In genomic region chr11:3296056-3296455, GRCm38 (mm10) we compare ENCODE assay signal across 15 mouse cellular contexts. TPM values are rescaled to one million over a fixed set of nuclear protein-coding genes. Genes with fewer than 3 reads are reported as not detected.
DNase-seq lines count a peak whose midpoint lies in the region; ATAC-seq and TF ChIP-seq lines count a peak whose summit lies in the region.
"Had no signal": no experiment of that assay in that cellular context is flagged by ENCODE, and none has a peak within 500 bp of the region (broad histone marks: within the 10 kb centered on the region; RNA-seq: fewer than 3 reads in every experiment).

No protein-coding gene starts in this region.

- H3K4me2 ChIP-seq in liver, embryonic 12.5 days, result no peak overlapping the region
- no peak overlapping the region for H3K4me2 ChIP-seq in liver, postnatal 0 days (ENCODE audit: low read depth, low read length)
- H3K4me2 ChIP-seq in forebrain, embryonic 11.5 days (ENCODE audit: low read depth, low read length, severe bottlenecking), result peak overlapping the region; percentile 21; the same call in 1 of the 2 replicates
- peak overlapping the region; percentile 89 for H3K4me2 ChIP-seq in midbrain, embryonic 13.5 days (replicated peaks)
- H3K4me2 ChIP-seq: embryonic facial prominence, embryonic 15.5 days; lung, embryonic 14.5 days had no signal

- H3K4me3 ChIP-seq in liver, embryonic 12.5 days, result no peak overlapping the region
- no peak overlapping the region for H3K4me3 ChIP-seq in liver, postnatal 0 days (ENCODE audit: low read depth, low read length)
- no peak overlapping the region for H3K4me3 ChIP-seq in MEL (ENCODE audit: control insufficient read depth in 1 of 2, insufficient read depth in 1 of 2, low read depth in 2 of 2, low read length in 2 of 2)
- no peak overlapping the region for H3K4me3 ChIP-seq in forebrain, embryonic 11.5 days (ENCODE audit: low read depth, low read length)
- peak overlapping the region; percentile 89 for H3K4me3 ChIP-seq in midbrain, embryonic 13.5 days (replicated peaks)
- H3K4me3 ChIP-seq in lung, adult 2 months (replicated peaks; ENCODE audit: extremely low read depth, low read depth, low read length), result no peak overlapping the region
- H3K4me3 ChIP-seq: embryonic facial prominence, embryonic 15.5 days; heart, adult 2 months; limb, embryonic 10.5 days had no signal

- TF ChIP-seq POLR2A in MEL (IDR thresholded peaks at IDR 0.05; ENCODE audit: control insufficient read depth in 1 of 2, insufficient read depth in 1 of 2, low read depth in 1 of 2, low read length in 2 of 2, poor library complexity in 1 of 2), result no peak
- TF ChIP-seq POLR2A in lung, adult 2 months (IDR thresholded peaks at IDR 0.05; ENCODE audit: borderline replicate concordance, extremely low read depth, low read depth, low read length), result no peak

- H3K9ac ChIP-seq in liver, embryonic 12.5 days, result no peak overlapping the region
- H3K9ac ChIP-seq in liver, postnatal 0 days (replicated peaks), result no peak overlapping the region
- H3K9ac ChIP-seq in MEL (ENCODE audit: control insufficient read depth, low read depth, low read length, poor library complexity, severe bottlenecking), result no peak overlapping the region
- no peak overlapping the region for H3K9ac ChIP-seq in forebrain, embryonic 11.5 days (ENCODE audit: low read length)
- peak overlapping the region; percentile 39; the same call in 1 of the 2 replicates for H3K9ac ChIP-seq in midbrain, embryonic 13.5 days (replicated peaks)
- H3K9ac ChIP-seq: embryonic facial prominence, embryonic 15.5 days; lung, embryonic 14.5 days had no signal

- TF ChIP-seq CTCF in liver, postnatal 0 days (IDR thresholded peaks at IDR 0.05; ENCODE audit: low read depth), result no peak
- no peak for TF ChIP-seq CTCF in MEL (IDR thresholded peaks at IDR 0.05 in 2 of 3, conservative IDR thresholded peaks at IDR 0.05 in 1 of 3; ENCODE audit: control insufficient read depth in 1 of 3, insufficient read depth in 1 of 3, low read depth in 2 of 3, low read length in 3 of 3, poor library complexity in 1 of 3, severe bottlenecking in 1 of 3)
- TF ChIP-seq CTCF in lung, adult 2 months (IDR thresholded peaks at IDR 0.05; ENCODE audit: insufficient read depth, low read length), result no peak

- peaks cover 88% of the 10 kb centered on the region for H3K36me3 ChIP-seq in liver, embryonic 12.5 days
- peaks cover 73% of the 10 kb centered on the region for H3K36me3 ChIP-seq in liver, postnatal 0 days (replicated peaks; ENCODE audit: insufficient read depth, low read length)
- peaks cover 20 to 26% of the 10 kb centered on the region in 2 experiments for H3K36me3 ChIP-seq in MEL (ENCODE audit: control insufficient read depth in 1 of 2, insufficient read depth in 2 of 2, low read length in 2 of 2)
- H3K36me3 ChIP-seq in forebrain, embryonic 11.5 days (ENCODE audit: control insufficient read depth, insufficient read depth, low read length), result peaks cover 29% of the 10 kb centered on the region
- H3K36me3 ChIP-seq in midbrain, embryonic 13.5 days, result peaks cover 76% of the 10 kb centered on the region

- H3K4me1 ChIP-seq in liver, embryonic 12.5 days, result peaks cover 68% of the 10 kb centered on the region
- peaks cover 33% of the 10 kb centered on the region for H3K4me1 ChIP-seq in liver, postnatal 0 days (ENCODE audit: insufficient read depth)
- peaks cover 0 to 25% of the 10 kb centered on the region in 2 experiments; a peak in 3 of 4 replicates for H3K4me1 ChIP-seq in MEL (ENCODE audit: control insufficient read depth in 1 of 2, insufficient read depth in 2 of 2, low read length in 2 of 2)
- peaks cover 23% of the 10 kb centered on the region for H3K4me1 ChIP-seq in forebrain, embryonic 11.5 days (replicated peaks; ENCODE audit: control insufficient read depth, insufficient read depth, low read length)
- peaks cover 52% of the 10 kb centered on the region for H3K4me1 ChIP-seq in midbrain, embryonic 13.5 days (replicated peaks)
- H3K4me1 ChIP-seq in lung, adult 2 months (ENCODE audit: control insufficient read depth, insufficient read depth, low read length), result peaks cover 20% of the 10 kb centered on the region

- no peak for ATAC-seq in liver, embryonic 12.5 days
- ATAC-seq in liver, postnatal 0 days, result no peak
- no peak for ATAC-seq in forebrain, embryonic 11.5 days (replicated peaks; ENCODE audit: low FRiP score)
- no peak for ATAC-seq in midbrain, embryonic 13.5 days

- H3K27ac ChIP-seq in liver, embryonic 12.5 days, result peak overlapping the region; percentile 41; the same call in 1 of the 2 replicates
- H3K27ac ChIP-seq in liver, postnatal 0 days (ENCODE audit: low read depth), result no peak overlapping the region; the same call in 1 of the 2 replicates
- H3K27ac ChIP-seq in MEL (ENCODE audit: control insufficient read depth, low read depth, low read length), result no peak overlapping the region
- H3K27ac ChIP-seq in forebrain, embryonic 11.5 days (ENCODE audit: low read depth, low read length), result no peak overlapping the region
- no peak overlapping the region for H3K27ac ChIP-seq in midbrain, embryonic 13.5 days
- H3K27ac ChIP-seq: embryonic facial prominence, embryonic 15.5 days; heart, adult 2 months; limb, embryonic 10.5 days had no signal

- H3K9me3 ChIP-seq in liver, embryonic 12.5 days (replicated peaks), result no peaks in the 10 kb centered on the region
- no peaks in the 10 kb centered on the region for H3K9me3 ChIP-seq in liver, postnatal 0 days (ENCODE audit: low read length)
- H3K9me3 ChIP-seq in MEL (replicated peaks; ENCODE audit: insufficient read depth, low read length), result no peaks in the 10 kb centered on the region
- no peaks in the 10 kb centered on the region for H3K9me3 ChIP-seq in forebrain, embryonic 11.5 days (ENCODE audit: control insufficient read depth, low read length)
- no peaks in the 10 kb centered on the region for H3K9me3 ChIP-seq in midbrain, embryonic 13.5 days
- H3K9me3 ChIP-seq: embryonic facial prominence, embryonic 15.5 days; limb, embryonic 10.5 days had no signal

- TF ChIP-seq RAD21 in MEL (IDR thresholded peaks at IDR 0.05; ENCODE audit: low read depth, low read length), result no peak

- no peaks in the 10 kb centered on the region for H3K27me3 ChIP-seq in liver, embryonic 12.5 days (replicated peaks)
- no peaks in the 10 kb centered on the region for H3K27me3 ChIP-seq in liver, postnatal 0 days (ENCODE audit: insufficient read depth, low read length)
- no peaks in the 10 kb centered on the region for H3K27me3 ChIP-seq in MEL (ENCODE audit: control insufficient read depth in 1 of 2, insufficient read depth in 2 of 2, low read length in 2 of 2)
- no peaks in the 10 kb centered on the region for H3K27me3 ChIP-seq in forebrain, embryonic 11.5 days (ENCODE audit: control insufficient read depth, insufficient read depth, low read length)
- H3K27me3 ChIP-seq in midbrain, embryonic 13.5 days, result no peaks in the 10 kb centered on the region
- H3K27me3 ChIP-seq: embryonic facial prominence, embryonic 15.5 days had no signal

- WGBS in liver, embryonic 12.5 days (ENCODE audit: insufficient replicate concordance), result 67% methylated on average over 5 of the region's 5 CpGs
- 59% methylated on average over 5 of the region's 5 CpGs for WGBS in liver, postnatal 0 days (ENCODE audit: insufficient replicate concordance)
- 73% methylated on average over 5 of the region's 5 CpGs for WGBS in forebrain, embryonic 11.5 days
- WGBS in midbrain, embryonic 13.5 days, result 73% methylated on average over 5 of the region's 5 CpGs
- 39% methylated on average over 5 of the region's 5 CpGs for WGBS in lung, adult 2 months

- no peak for DNase-seq in liver, postnatal 0 days
- DNase-seq in MEL (ENCODE audit: low read depth, low spot score), result no peak
- no peak for DNase-seq in forebrain, embryonic 11.5 days (ENCODE audit: low spot score)
- no peak for DNase-seq in lung, adult 2 months
- DNase-seq in adipocyte (ENCODE audit: low spot score), result no peak
- DNase-seq: adrenal gland, postnatal 36 days; cerebellum, postnatal 36 days; kidney, adult 9 months; lung, embryonic 14.5 days; right cerebral cortex, postnatal 4 days had no signal

- peaks cover 38% of the 10 kb centered on the region for H3K79me2 ChIP-seq in MEL (ENCODE audit: control insufficient read depth, insufficient read depth, low read length, poor library complexity)

- no peak for TF ChIP-seq EP300 in liver, postnatal 0 days (IDR thresholded peaks at IDR 0.05; ENCODE audit: low read depth)
- no peak for TF ChIP-seq EP300 in MEL (IDR thresholded peaks at IDR 0.05; ENCODE audit: low read depth in 1 of 2, low read length in 2 of 2)

RNA-seq across cellular contexts. Expression of gene Patz1, which starts 7.4 kb away (rescaled TPM):
- polyA plus RNA-seq in liver, embryonic 12.5 days (2016; fragmentation: Nextera tagmentation; extraction: Ambion mirVana), result 29.0 and 30.5 TPM in 2 replicates
- polyA plus RNA-seq in liver, postnatal 0 days (2015; fragmentation: Nextera tagmentation; extraction: Ambion mirVana), result 8.6 and 8.8 TPM in 2 replicates
- 52.0 and 63.1 TPM in 2 replicates for total RNA-seq in MEL (2012; rRNA removed)
- polyA plus RNA-seq in MEL (2012; ENCODE audit: insufficient read depth in 1 of 2, insufficient read length in 2 of 2, low read depth in 1 of 2, low replicate concordance in 2 of 2, missing spikeins in 1 of 2), result 10 to 100 TPM in 1 of 2 experiments, not detected in 1; 63.5 TPM
- 130 and 131 TPM in 2 replicates for polyA plus RNA-seq in forebrain, embryonic 11.5 days (2014; fragmentation: Nextera tagmentation; extraction: Ambion mirVana)
- polyA plus RNA-seq in midbrain, embryonic 13.5 days (2015; fragmentation: Nextera tagmentation; extraction: Ambion mirVana), result 94.6 and 106 TPM in 2 replicates
- polyA plus RNA-seq in lung, adult 2 months (2012; rRNA removed), result 40.3 and 50.9 TPM in 2 replicates

RNA-seq across cellular contexts. Expression of gene Drg1, which starts 29.8 kb away (rescaled TPM):
- polyA plus RNA-seq in liver, embryonic 12.5 days (2016; fragmentation: Nextera tagmentation; extraction: Ambion mirVana), result 167 and 169 TPM in 2 replicates
- 83.1 and 84.7 TPM in 2 replicates for polyA plus RNA-seq in liver, postnatal 0 days (2015; fragmentation: Nextera tagmentation; extraction: Ambion mirVana)
- total RNA-seq in MEL (2012; rRNA removed), result 204 and 212 TPM in 2 replicates
- polyA plus RNA-seq in MEL (2012; ENCODE audit: insufficient read depth in 1 of 2, insufficient read length in 2 of 2, low read depth in 1 of 2, low replicate concordance in 2 of 2, missing spikeins in 1 of 2), result 1,000 to 10,000 TPM in 1 of 2 experiments, 100 to 1,000 TPM in 1; 161 to 1,664 TPM
- polyA plus RNA-seq in forebrain, embryonic 11.5 days (2014; fragmentation: Nextera tagmentation; extraction: Ambion mirVana), result 289 and 299 TPM in 2 replicates
- polyA plus RNA-seq in midbrain, embryonic 13.5 days (2015; fragmentation: Nextera tagmentation; extraction: Ambion mirVana), result 261 and 285 TPM in 2 replicates
- polyA plus RNA-seq in lung, adult 2 months (2012; rRNA removed), result 20.1 and 21.5 TPM in 2 replicates

RNA-seq across cellular contexts. Expression of gene Pik3ip1, which starts 34.1 kb away (rescaled TPM):
- 1.8 and 2.1 TPM in 2 replicates for polyA plus RNA-seq in liver, embryonic 12.5 days (2016; fragmentation: Nextera tagmentation; extraction: Ambion mirVana)
- 2.4 and 2.5 TPM in 2 replicates for polyA plus RNA-seq in liver, postnatal 0 days (2015; fragmentation: Nextera tagmentation; extraction: Ambion mirVana)
- 0.88 and 1.7 TPM in 2 replicates for total RNA-seq in MEL (2012; rRNA removed)
- polyA plus RNA-seq in MEL (2012; ENCODE audit: insufficient read depth in 1 of 2, insufficient read length in 2 of 2, low read depth in 1 of 2, low replicate concordance in 2 of 2, missing spikeins in 1 of 2), result 1 to 10 TPM in 1 of 2 experiments, not detected in 1; 2.7 TPM
- 9.7 and 10.6 TPM in 2 replicates for polyA plus RNA-seq in forebrain, embryonic 11.5 days (2014; fragmentation: Nextera tagmentation; extraction: Ambion mirVana)
- polyA plus RNA-seq in midbrain, embryonic 13.5 days (2015; fragmentation: Nextera tagmentation; extraction: Ambion mirVana), result 24.2 and 25.1 TPM in 2 replicates
- 23.2 and 38.3 TPM in 2 replicates for polyA plus RNA-seq in lung, adult 2 months (2012; rRNA removed)

Comparison
In these comparisons a context has a peak if more than half of its experiments do, and no peak if none do; other contexts are left out.
1. H3K4me2 ChIP-seq: peak in forebrain, embryonic 11.5 days (single experiment) and midbrain, embryonic 13.5 days (single experiment); none in liver, embryonic 12.5 days (single experiment) and liver, postnatal 0 days (single experiment).